Mouse (Mus musculus) liver, postnatal 0 days (tissue): ENCODE data around the gene Bag6. TPM values are rescaled to one million over a fixed set of nuclear protein-coding genes. Genes with fewer than 3 reads are reported as not detected.

Experiments
- ATAC-seq: fragments of 200-750 bp; cut with Nextera tagmentation; 2 replicates; pipeline ENCODE4 v1.8.0; 2017; ENCODE audit warnings: mild to moderate bottlenecking, moderate library complexity
- DNase-seq: peaks from one replicate; pipeline ENCODE4 v3.0.0-alpha.2; 2016
- H3K27ac ChIP-seq: fragments of 300-500 bp; sonication (generic); 2 replicates; pipeline ENCODE4 v1.5.1; 2014; ENCODE audit warnings: antibody characterized with exemption, moderate library complexity, mild to moderate bottlenecking, low read depth
- H3K27me3 ChIP-seq: fragments of 300-500 bp; sonication (generic); 2 replicates; pipeline ENCODE4 v1.6.1; 2014; ENCODE audit warnings: low read length, control low read depth, mixed read lengths; ENCODE audit not compliant: insufficient read depth
- H3K36me3 ChIP-seq: fragments of 300-500 bp; sonication (generic); replicated peaks from 2 replicates; pipeline ENCODE4 v1.6.1; 2014; ENCODE audit warnings: mild to moderate bottlenecking, control low read depth, low read length, moderate library complexity, mixed read lengths; ENCODE audit not compliant: insufficient read depth
- H3K4me1 ChIP-seq: fragments of 300-500 bp; sonication (generic); 2 replicates; pipeline ENCODE4 v1.6.1; 2014; ENCODE audit warnings: antibody characterized with exemption, mild to moderate bottlenecking, control low read depth; ENCODE audit not compliant: insufficient read depth
- H3K4me2 ChIP-seq: fragments of 300-500 bp; sonication (generic); 2 replicates; pipeline ENCODE4 v1.6.1; 2014; ENCODE audit warnings: low read depth, mild to moderate bottlenecking, low read length, moderate library complexity, mixed read lengths
- H3K4me3 ChIP-seq: fragments of 300-500 bp; sonication (generic); 2 replicates; pipeline ENCODE4 v1.5.1; 2014; ENCODE audit warnings: low read depth, low read length
- H3K9ac ChIP-seq: fragments of 300-500 bp; sonication (generic); replicated peaks from 2 replicates; pipeline ENCODE4 v1.6.1; 2014; ENCODE audit warnings: mild to moderate bottlenecking, moderate library complexity
- H3K9me3 ChIP-seq: fragments of 300-500 bp; sonication (generic); 2 replicates; pipeline ENCODE4 v1.6.1; 2016; ENCODE audit warnings: mild to moderate bottlenecking, control low read depth, low read length, mixed read lengths
- CTCF ChIP-seq: sonication (generic); IDR thresholded peaks from 2 replicates; pipeline ENCODE4 v1.5.1; 2016; ENCODE audit warnings: antibody characterized with exemption, low read depth
- EP300 ChIP-seq: IDR thresholded peaks from 2 replicates; pipeline ENCODE4 v1.6.1; 2016; ENCODE audit warnings: antibody characterized with exemption, low read depth, mild to moderate bottlenecking
- WGBS: fragments of 180-500 bp; shearing (Covaris S2); extraction: QIAGEN DNeasy Blood & Tissue Kit; methylation state at CpG from one replicate; pipeline ENCODE4 v1.1.7; 2014; ENCODE audit not compliant: insufficient replicate concordance; 5-methylcytosine and 5-hydroxymethylcytosine counted together
- polyA plus RNA-seq: library from polyadenylated mRNA; unstranded; fragments of >200 nt; fragmentation: Nextera tagmentation; extraction: Ambion mirVana; gene quantifications from 2 replicates; pipeline ENCODE4 v1.2.1, GENCODE M21; 2015

Gene Bag6
- polyA plus RNA-seq, result 16.5 and 19.7 TPM in 2 replicates

DNA sequence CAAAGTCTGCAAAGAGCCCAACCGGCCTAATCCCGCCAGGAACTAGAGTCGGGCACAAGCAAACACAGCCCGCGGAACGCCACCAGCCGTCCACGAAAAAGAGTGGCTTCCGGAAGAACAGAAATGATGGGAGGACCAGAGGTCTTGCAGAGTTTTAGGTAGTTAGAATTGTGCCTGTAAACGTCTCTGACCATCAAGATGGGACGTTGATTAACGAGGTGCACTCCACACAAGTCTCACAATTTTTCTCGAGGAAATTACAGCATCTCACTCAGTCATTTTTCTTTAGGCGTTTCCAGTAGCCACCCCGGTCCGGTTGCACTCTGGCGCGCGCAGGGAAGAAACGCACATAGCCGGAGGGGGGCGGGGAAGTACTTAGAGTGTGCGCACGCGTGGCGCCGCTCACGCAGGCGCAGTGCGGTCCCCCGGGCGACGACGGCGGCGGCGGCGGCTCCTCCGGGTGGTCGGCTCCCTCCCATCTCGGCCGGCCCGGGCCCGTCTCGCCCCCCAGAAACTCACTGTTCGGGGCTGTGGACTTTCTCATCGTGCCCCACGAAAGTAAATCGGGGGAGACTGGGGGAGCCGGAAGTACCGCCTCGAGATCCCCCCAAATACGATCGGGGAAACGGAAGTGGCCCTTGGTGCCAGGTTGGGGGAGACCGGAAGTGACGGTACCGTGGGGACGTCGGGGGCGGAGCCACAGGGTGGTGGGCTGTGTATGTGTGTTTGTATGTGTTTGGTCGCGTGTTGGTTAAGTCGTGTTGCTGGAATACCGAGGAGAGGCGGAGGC is at the start of gene Bag6:
Gene Bag6, plus strand, starts transcription at position 378 of the 790 bp plus-strand sequence.
- peak; percentile 84 for TF ChIP-seq EP300
- no peak; the same call in 1 of the 2 replicates for TF ChIP-seq CTCF
- Histone ChIP-seq H3K9ac (peak within 1 kb of the TSS; percentile 78), H3K4me1 (peaks cover 10% of the 10 kb centered on the region), H3K4me2 (peak within 1 kb of the TSS; percentile 82), H3K4me3 (peak within 1 kb of the TSS; percentile 66), H3K9me3 (no peaks in the 10 kb centered on the region), H3K27ac (peak within 1 kb of the TSS; percentile 93), H3K27me3 (no peaks in the 10 kb centered on the region), H3K36me3 (peaks cover 28% of the 10 kb centered on the region)
- WGBS, result under 1% methylated on average over 66 of the region's 66 CpGs
- peak; percentile 89 for ATAC-seq
- peak; percentile 95 for DNase-seq

DNA sequence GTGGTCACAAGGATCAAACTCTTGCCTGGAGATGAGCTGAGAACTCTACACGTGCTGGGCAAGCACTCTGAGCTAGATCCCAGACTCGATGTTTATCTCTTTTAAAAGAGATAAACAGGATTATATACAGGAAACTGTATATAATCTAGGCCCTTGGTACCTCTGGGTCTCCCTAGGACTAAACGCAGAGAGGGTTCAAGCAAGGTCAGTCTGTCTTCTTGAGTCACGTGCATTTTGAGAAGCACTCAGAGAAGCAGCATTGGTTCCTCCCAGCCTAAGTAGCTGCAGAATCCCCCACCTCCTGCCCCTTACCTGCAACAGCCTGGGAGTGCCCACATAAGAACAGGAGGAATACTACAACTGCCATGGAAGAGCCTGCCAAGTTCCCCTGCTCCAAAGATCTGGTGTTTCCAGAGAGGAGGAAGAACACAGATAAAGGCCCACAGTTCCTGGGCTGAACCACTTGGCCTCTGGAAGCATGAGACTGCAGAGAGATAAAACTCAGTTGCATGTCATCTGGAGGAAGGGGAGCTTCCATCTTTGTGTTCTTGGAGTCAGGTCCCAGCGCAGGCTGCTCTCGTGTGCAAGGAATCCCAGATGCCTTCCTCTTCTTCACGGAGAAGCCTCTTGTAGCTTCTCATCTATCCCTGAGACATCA is 49.6 kb upstream of the Bag6 start, which contains the start of gene Ly6g6f:
Gene Ly6g6f, minus strand, starts transcription at position 403 of the 658 bp plus-strand sequence.
- TF ChIP-seq EP300 (no peak), CTCF (no peak)
- ATAC-seq, result no peak
- H3K4me1 ChIP-seq, result peaks cover 12% of the 10 kb centered on the region
- no peak within 1 kb of the TSS for H3K27ac ChIP-seq
- 49% methylated on average over 7 of the region's 7 CpGs for WGBS
- no peaks in the 10 kb centered on the region for H3K9me3 ChIP-seq
- H3K9ac ChIP-seq, result no peak within 1 kb of the TSS
- no peaks in the 10 kb centered on the region for H3K27me3 ChIP-seq
- no peak for DNase-seq
- no peak within 1 kb of the TSS for H3K4me2 ChIP-seq
- no peaks in the 10 kb centered on the region for H3K36me3 ChIP-seq
- H3K4me3 ChIP-seq, result no peak within 1 kb of the TSS

DNA sequence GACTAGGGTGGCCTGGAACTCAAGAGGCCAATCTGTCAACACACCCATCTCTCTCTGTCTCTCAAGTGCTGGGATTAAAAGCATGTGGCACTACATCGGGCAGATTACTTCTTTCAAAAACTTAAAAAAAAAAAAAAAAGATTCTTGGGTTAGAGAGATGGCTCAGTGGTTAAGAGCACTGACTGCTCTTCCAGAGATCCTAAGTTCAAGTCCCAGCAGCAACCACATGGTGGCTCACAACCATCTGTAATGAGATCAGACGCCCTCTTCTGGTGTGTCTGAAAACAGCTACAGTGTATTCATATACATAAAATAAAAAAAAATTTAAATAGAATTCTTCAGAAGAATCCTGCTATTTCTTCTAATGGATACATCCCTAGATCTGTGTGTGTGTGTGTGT is 46.8 kb upstream of the Bag6 start:
- Histone ChIP-seq H3K4me1 (peaks cover 13% of the 10 kb centered on the region), H3K36me3 (peaks cover 20% of the 10 kb centered on the region), H3K27me3 (no peaks in the 10 kb centered on the region), H3K27ac (no peak overlapping the region), H3K9ac (no peak overlapping the region), H3K4me3 (no peak overlapping the region), H3K4me2 (no peak overlapping the region), H3K9me3 (no peaks in the 10 kb centered on the region)
- peak; percentile 41; the same call in 1 of the 2 replicates for TF ChIP-seq CTCF
- no peak for TF ChIP-seq EP300
- 47% methylated on average over 2 of the region's 2 CpGs for WGBS
- ATAC-seq (no peak), DNase-seq (no peak)

DNA sequence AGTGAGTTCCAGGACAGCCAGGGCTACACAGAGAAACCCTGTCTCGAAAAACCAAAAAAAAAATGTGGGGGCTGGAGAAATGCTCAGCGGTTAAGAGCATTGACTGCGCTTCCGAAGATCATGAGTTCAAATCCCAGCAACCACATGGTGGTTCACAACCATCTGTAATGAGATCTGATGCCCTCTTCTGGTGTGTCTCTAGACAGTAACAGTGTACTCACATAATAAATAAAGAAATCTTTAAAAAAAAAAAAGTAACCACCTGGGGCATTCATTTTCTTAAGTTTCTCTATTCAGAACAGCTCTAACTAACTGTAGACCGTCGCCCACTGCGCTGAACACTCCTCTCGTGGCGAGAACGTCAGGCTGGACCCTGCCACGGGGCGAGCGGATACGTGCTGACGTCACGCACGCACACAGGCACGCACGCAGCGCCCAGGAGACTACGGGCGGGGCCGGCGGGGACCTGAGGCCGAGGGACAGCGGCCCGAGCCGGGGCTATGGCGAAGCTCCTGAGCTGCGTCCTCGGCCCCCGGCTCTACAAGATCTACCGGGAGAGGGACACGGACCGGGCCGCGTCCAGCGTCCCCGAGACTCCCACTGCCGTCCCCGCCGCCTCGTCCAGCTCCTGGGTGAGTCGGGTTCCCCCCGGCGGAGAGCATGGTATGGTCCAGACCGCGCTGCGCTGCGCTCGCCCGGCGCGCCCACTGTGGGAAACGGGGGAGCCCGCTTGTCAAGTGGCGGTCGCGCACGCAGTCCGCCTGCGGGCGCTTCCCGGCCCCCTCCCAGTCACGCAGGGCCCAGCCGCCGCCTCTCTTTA is 45.9 kb upstream of the Bag6 start, which contains the start of gene Abhd16a:
Gene Abhd16a, plus strand, starts transcription at position 439 of the 820 bp plus-strand sequence.
- Histone ChIP-seq H3K9me3 (no peaks in the 10 kb centered on the region), H3K4me3 (peak within 1 kb of the TSS; percentile 73), H3K27me3 (no peaks in the 10 kb centered on the region), H3K9ac (peak within 1 kb of the TSS; percentile 90), H3K36me3 (peaks cover 23% of the 10 kb centered on the region), H3K4me1 (peaks cover 13% of the 10 kb centered on the region), H3K4me2 (peak within 1 kb of the TSS; percentile 87), H3K27ac (peak within 1 kb of the TSS; percentile 96)
- TF ChIP-seq CTCF (peak; percentile 27; the same call in 1 of the 2 replicates), EP300 (no peak; the same call in 1 of the 2 replicates)
- WGBS, result 2% methylated on average over 66 of the region's 67 CpGs
- peak; percentile 95 for DNase-seq
- peak; percentile 99 for ATAC-seq

DNA sequence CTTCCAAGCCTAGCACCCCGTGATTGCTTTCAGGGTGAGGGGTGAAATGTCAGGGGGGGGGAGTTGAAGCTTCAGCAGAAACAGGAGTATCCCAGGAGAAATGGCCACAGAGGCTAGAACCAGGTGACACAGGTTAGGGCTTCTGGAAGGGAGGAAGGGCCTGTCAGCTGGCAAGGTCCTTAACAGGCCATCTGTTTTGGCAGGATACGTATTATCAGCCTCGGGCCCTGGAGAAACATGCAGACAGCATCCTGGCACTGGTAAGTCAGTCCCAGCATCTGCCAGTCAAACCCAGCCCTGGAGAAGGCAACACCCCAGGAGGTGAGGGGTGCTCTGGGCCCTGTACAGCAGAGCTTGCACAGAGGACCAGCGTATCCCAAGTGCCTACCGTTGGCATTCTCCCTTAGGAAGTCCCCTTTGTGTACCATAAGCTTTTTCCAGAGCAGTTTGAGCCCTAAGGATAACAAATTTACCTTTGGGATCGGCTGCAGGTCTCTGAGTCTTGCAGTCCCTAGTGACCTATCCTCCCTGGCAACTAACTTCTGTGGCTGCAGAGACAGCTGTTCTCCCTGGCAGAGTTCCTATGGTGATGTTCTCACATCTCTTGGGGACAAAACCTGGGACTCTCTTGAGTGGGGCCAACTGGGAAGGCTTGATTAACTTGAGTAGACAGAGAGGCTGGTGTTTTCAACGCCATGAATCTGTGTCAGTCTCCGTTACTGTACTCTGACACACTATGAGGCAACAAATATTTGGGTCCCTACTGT is 44.6 kb upstream of the Bag6 start:
- Histone ChIP-seq H3K36me3 (peaks cover 30% of the 10 kb centered on the region), H3K4me3 (peak overlapping the region; percentile 73), H3K27me3 (no peaks in the 10 kb centered on the region), H3K4me2 (peak overlapping the region; percentile 87), H3K4me1 (peaks cover 13% of the 10 kb centered on the region), H3K27ac (peak overlapping the region; percentile 96), H3K9me3 (no peaks in the 10 kb centered on the region), H3K9ac (peak overlapping the region; percentile 90)
- peak; percentile 88 for TF ChIP-seq EP300
- no peak for TF ChIP-seq CTCF
- peak; percentile 51 for DNase-seq
- peak; percentile 41 for ATAC-seq
- WGBS, result 56% methylated on average over 8 of the region's 8 CpGs
